Comparison of ENCODE assay signal across 8 mouse cellular contexts in genomic region chr11:117781199-117781821, GRCm38 (mm10). TPM values are rescaled to one million over a fixed set of nuclear protein-coding genes. Genes with fewer than 3 reads are reported as not detected.
A peak's percentile ranks its signal among the peaks of the same experiment; 100 is the strongest.
DNase-seq lines count a peak whose midpoint lies in the region; ATAC-seq lines count a peak whose summit lies in the region.

No protein-coding gene starts in this region.

- peaks cover 70% of the 10 kb centered on the region for H3K36me3 ChIP-seq in erythroblast, embryonic 14.5 days (ENCODE audit: control insufficient read depth)
- peaks cover 18% of the 10 kb centered on the region for H3K36me3 ChIP-seq in limb, embryonic 12.5 days
- no peaks in the 10 kb centered on the region for H3K36me3 ChIP-seq in midbrain, embryonic 13.5 days

- DNase-seq in urinary bladder, adult 18-20 months (ENCODE audit: low spot score in 2 of 2), result peak; percentile 57 to 64
- DNase-seq in urinary bladder, postnatal 10 days (ENCODE audit: low spot score), result no peak
- DNase-seq in heart, postnatal 4 days, result peak; percentile 79
- DNase-seq in thymus, adult 18-20 months, result peak; percentile 82 to 89
- no peak for DNase-seq in cerebellum, adult 9-10 months

- no peak overlapping the region for H3K9ac ChIP-seq in limb, embryonic 12.5 days (replicated peaks)
- no peak overlapping the region for H3K9ac ChIP-seq in midbrain, embryonic 13.5 days (replicated peaks)

- WGBS in limb, embryonic 12.5 days, result 23% methylated on average over 18 of the region's 18 CpGs
- 26% methylated on average over 18 of the region's 18 CpGs for WGBS in midbrain, embryonic 13.5 days

- peak overlapping the region; percentile 79 for H3K4me3 ChIP-seq in erythroblast, embryonic 14.5 days (replicated peaks)
- peak overlapping the region; percentile 54 for H3K4me3 ChIP-seq in limb, embryonic 12.5 days (replicated peaks)
- H3K4me3 ChIP-seq in midbrain, embryonic 13.5 days (replicated peaks), result no peak overlapping the region

- no peaks in the 10 kb centered on the region; the same call in 1 of the 2 replicates for H3K27me3 ChIP-seq in erythroblast, embryonic 14.5 days (ENCODE audit: control insufficient read depth)
- H3K27me3 ChIP-seq in limb, embryonic 12.5 days, result peaks cover 32% of the 10 kb centered on the region
- H3K27me3 ChIP-seq in midbrain, embryonic 13.5 days, result peaks cover 69% of the 10 kb centered on the region

- peak overlapping the region; percentile 60 for H3K27ac ChIP-seq in limb, embryonic 12.5 days
- H3K27ac ChIP-seq in midbrain, embryonic 13.5 days, result no peak overlapping the region

- peak overlapping the region; percentile 98 for H3K4me2 ChIP-seq in limb, embryonic 12.5 days
- peak overlapping the region; percentile 49 for H3K4me2 ChIP-seq in midbrain, embryonic 13.5 days (replicated peaks)

- ATAC-seq in limb, embryonic 12.5 days (ENCODE audit: insufficient number of reproducible peaks, insufficient read depth, low FRiP score, low TSS enrichment, low read depth), result no peak
- no peak for ATAC-seq in midbrain, embryonic 13.5 days

- H3K4me1 ChIP-seq in erythroblast, embryonic 14.5 days (ENCODE audit: control insufficient read depth), result peaks cover 83% of the 10 kb centered on the region
- H3K4me1 ChIP-seq in limb, embryonic 12.5 days (replicated peaks), result peaks cover 52% of the 10 kb centered on the region
- peaks cover 37% of the 10 kb centered on the region for H3K4me1 ChIP-seq in midbrain, embryonic 13.5 days (replicated peaks)

- no peaks in the 10 kb centered on the region for H3K9me3 ChIP-seq in erythroblast, embryonic 14.5 days (ENCODE audit: control insufficient read depth, low read length)
- H3K9me3 ChIP-seq in limb, embryonic 12.5 days, result no peaks in the 10 kb centered on the region
- no peaks in the 10 kb centered on the region for H3K9me3 ChIP-seq in midbrain, embryonic 13.5 days

RNA-seq across cellular contexts. Expression of gene Tmc8, which starts 0.6 kb away (rescaled TPM):
- 39.5 and 54.7 TPM in 2 replicates for polyA plus RNA-seq in erythroblast, embryonic 14.5 days (2012)
- total RNA-seq in heart, postnatal 4 days (2021), result 1 to 10 TPM; 3.1 to 3.3 TPM
- polyA plus RNA-seq in limb, embryonic 12.5 days (2016; fragmentation: Nextera tagmentation; extraction: Ambion mirVana), result 0.53 and 1.2 TPM in 2 replicates
- polyA plus RNA-seq in midbrain, embryonic 13.5 days (2015; fragmentation: Nextera tagmentation; extraction: Ambion mirVana), result 1.3 and 1.4 TPM in 2 replicates

RNA-seq across cellular contexts. Expression of gene Tmc6, which starts 0.7 kb away (rescaled TPM):
- 61.5 and 62.4 TPM in 2 replicates for polyA plus RNA-seq in erythroblast, embryonic 14.5 days (2012)
- 10 to 100 TPM; 26.4 to 28.6 TPM for total RNA-seq in heart, postnatal 4 days (2021)
- polyA plus RNA-seq in limb, embryonic 12.5 days (2016; fragmentation: Nextera tagmentation; extraction: Ambion mirVana), result 20.3 and 22.4 TPM in 2 replicates
- 3.9 and 4.1 TPM in 2 replicates for polyA plus RNA-seq in midbrain, embryonic 13.5 days (2015; fragmentation: Nextera tagmentation; extraction: Ambion mirVana)

RNA-seq across cellular contexts. Expression of gene 6030468B19Rik, which starts 16.1 kb away (rescaled TPM):
- 202 and 213 TPM in 2 replicates for polyA plus RNA-seq in erythroblast, embryonic 14.5 days (2012)
- total RNA-seq in heart, postnatal 4 days (2021), result not detected
- polyA plus RNA-seq in limb, embryonic 12.5 days (2016; fragmentation: Nextera tagmentation; extraction: Ambion mirVana), result 0.26 and 0.33 TPM in 2 replicates
- polyA plus RNA-seq in midbrain, embryonic 13.5 days (2015; fragmentation: Nextera tagmentation; extraction: Ambion mirVana), result not detected in 2 replicates

RNA-seq across cellular contexts. Expression of gene Gm20708, which starts 28.2 kb away (rescaled TPM):
- polyA plus RNA-seq in erythroblast, embryonic 14.5 days (2012), result 0.16 TPM in 2 replicates
- 1 to 10 TPM; 2.7 to 3.5 TPM for total RNA-seq in heart, postnatal 4 days (2021)
- 0.36 and 0.58 TPM in 2 replicates for polyA plus RNA-seq in limb, embryonic 12.5 days (2016; fragmentation: Nextera tagmentation; extraction: Ambion mirVana)
- 0.55 and 0.70 TPM in 2 replicates for polyA plus RNA-seq in midbrain, embryonic 13.5 days (2015; fragmentation: Nextera tagmentation; extraction: Ambion mirVana)

RNA-seq across cellular contexts. Expression of gene Syngr2, which starts 28.2 kb away (rescaled TPM):
- polyA plus RNA-seq in erythroblast, embryonic 14.5 days (2012), result 7.2 and 10.2 TPM in 2 replicates
- 10 to 100 TPM; 81.2 to 85.1 TPM for total RNA-seq in heart, postnatal 4 days (2021)
- polyA plus RNA-seq in limb, embryonic 12.5 days (2016; fragmentation: Nextera tagmentation; extraction: Ambion mirVana), result 27.6 and 28.8 TPM in 2 replicates
- polyA plus RNA-seq in midbrain, embryonic 13.5 days (2015; fragmentation: Nextera tagmentation; extraction: Ambion mirVana), result 14.3 and 15.0 TPM in 2 replicates

Comparison
In these comparisons a context has a peak if more than half of its experiments do, and no peak if none do; other contexts are left out.
1. DNase-seq: peak in urinary bladder, adult 18-20 months (2 of 2), heart, postnatal 4 days (single experiment) and thymus, adult 18-20 months (2 of 2); none in urinary bladder, postnatal 10 days (single experiment) and cerebellum, adult 9-10 months (single experiment).
2. RNA of gene Tmc8, which starts 0.6 kb away (polyA plus RNA-seq): 39.5 to 54.7 TPM in erythroblast, embryonic 14.5 days; 1.3 to 1.4 TPM in midbrain, embryonic 13.5 days and 0.53 to 1.2 TPM in limb, embryonic 12.5 days; every median in the first group is over 10 times any median in the second.
3. RNA of gene 6030468B19Rik, which starts 16.1 kb away (polyA plus RNA-seq): 202 to 213 TPM in erythroblast, embryonic 14.5 days; 0.26 to 0.33 TPM in limb, embryonic 12.5 days and not detected in midbrain, embryonic 13.5 days; every median in the first group is over 100 times any median in the second.